Mouse (Mus musculus) C2C12 (cell line): ENCODE results near the gene Pgm5.

ENCODE experiments used
- CTCF ChIP-seq: IDR thresholded peaks from one replicate; pipeline ENCODE4 v1.5.1; 2011; ENCODE audit not compliant: control insufficient read depth, insufficient read depth, insufficient read length
- FOSL1 ChIP-seq: IDR thresholded peaks from one replicate; pipeline ENCODE4 v1.8.0; 2011; ENCODE audit warnings: mild to moderate bottlenecking, low read length; ENCODE audit not compliant: poor library complexity, insufficient read depth, severe bottlenecking
- MAX ChIP-seq: IDR thresholded peaks from one replicate; pipeline ENCODE4 v1.6.1; 2011; ENCODE audit warnings: mild to moderate bottlenecking, control low read depth

- TF ChIP-seq CTCF (no peak), FOSL1 (no peak), MAX (no peak)
Observed at GRCm38 (mm10) chr19:24792876-24793275, 68.8 kb downstream of the Pgm5 start.
